1 mouse cellular context compared by ENCODE assay signal in genomic region chr11:69010400-69011323, GRCm38 (mm10).
TF ChIP-seq lines count a peak whose summit lies in the region.

No protein-coding gene starts in this region.

TF ChIP-seq in ES-E14, 5 proteins besides CTCF, POLR2A, EP300 and RAD21 (continued from another document):
- no peak for TF ChIP-seq HCFC1 (IDR thresholded peaks at IDR 0.05; ENCODE audit: borderline replicate concordance, insufficient read depth, low read length)
TF ChIP-seq in ES-E14: peak in this region for 0.
